Mouse (Mus musculus) stomach, postnatal 0 days (tissue): ENCODE measurements around the gene Adam15. TPM values are rescaled to one million over a fixed set of nuclear protein-coding genes. Genes with fewer than 3 reads are reported as not detected.

Experiments
- ATAC-seq: fragments of 200-750 bp; cut with Nextera tagmentation; 2 replicates; pipeline ENCODE4 v1.8.0; 2017; ENCODE audit not compliant: low FRiP score, low TSS enrichment
- DNase-seq: peaks from one replicate; pipeline ENCODE4 v3.0.0-alpha.2; 2016; ENCODE audit warnings: low spot score
- H3K27ac ChIP-seq: fragments of 300-500 bp; sonication (generic); replicated peaks from 2 replicates; pipeline ENCODE4 v1.5.1; 2014; ENCODE audit warnings: mild to moderate bottlenecking, control low read depth
- H3K27me3 ChIP-seq: fragments of 300-500 bp; sonication (generic); 2 replicates; pipeline ENCODE4 v1.6.1; 2014; ENCODE audit warnings: low read length; ENCODE audit not compliant: control insufficient read depth, insufficient read depth
- H3K36me3 ChIP-seq: fragments of 300-500 bp; sonication (generic); 2 replicates; pipeline ENCODE4 v1.6.1; 2014; ENCODE audit warnings: low read length, mixed read lengths; ENCODE audit not compliant: control insufficient read depth, insufficient read depth
- H3K4me1 ChIP-seq: fragments of 300-500 bp; sonication (generic); replicated peaks from 2 replicates; pipeline ENCODE4 v1.6.1; 2014; ENCODE audit warnings: antibody characterized with exemption; ENCODE audit not compliant: control insufficient read depth, insufficient read depth
- H3K4me2 ChIP-seq: fragments of 300-500 bp; sonication (generic); replicated peaks from 2 replicates; pipeline ENCODE4 v1.6.1; 2014; ENCODE audit warnings: low read depth, mild to moderate bottlenecking, control low read depth, moderate library complexity
- H3K4me3 ChIP-seq: fragments of 300-500 bp; sonication (generic); 2 replicates; pipeline ENCODE4 v1.5.1; 2014; ENCODE audit warnings: low read depth, low read length, control low read depth
- H3K9ac ChIP-seq: fragments of 300-500 bp; sonication (generic); 2 replicates; pipeline ENCODE4 v1.6.1; 2014; ENCODE audit warnings: mild to moderate bottlenecking, low read length, control low read depth, mixed read lengths
- H3K9me3 ChIP-seq: fragments of 300-500 bp; sonication (generic); 2 replicates; pipeline ENCODE4 v1.6.1; 2016; ENCODE audit warnings: low read length; ENCODE audit not compliant: control insufficient read depth
- CTCF ChIP-seq: IDR thresholded peaks from 2 replicates; pipeline ENCODE4 v1.5.1; 2016; ENCODE audit warnings: antibody characterized with exemption, low read depth, mild to moderate bottlenecking, moderate library complexity
- EP300 ChIP-seq: optimal IDR thresholded peaks from 2 replicates; pipeline ENCODE3; 2016; ENCODE audit warnings: antibody characterized with exemption
- WGBS: fragments of 180-500 bp; shearing (Covaris S2); extraction: QIAGEN DNeasy Blood & Tissue Kit; methylation state at CpG from one replicate; pipeline ENCODE4 v1.1.7; 2014; 5-methylcytosine and 5-hydroxymethylcytosine counted together
- polyA plus RNA-seq: library from polyadenylated mRNA; unstranded; fragments of >200 nt; fragmentation: Nextera tagmentation; extraction: Ambion mirVana; gene quantifications from 2 replicates; pipeline ENCODE4 v1.2.1, GENCODE M21; 2015

Gene Adam15
- polyA plus RNA-seq, 1 experiment from 2014 or later, result 43.0 TPM

DNA sequence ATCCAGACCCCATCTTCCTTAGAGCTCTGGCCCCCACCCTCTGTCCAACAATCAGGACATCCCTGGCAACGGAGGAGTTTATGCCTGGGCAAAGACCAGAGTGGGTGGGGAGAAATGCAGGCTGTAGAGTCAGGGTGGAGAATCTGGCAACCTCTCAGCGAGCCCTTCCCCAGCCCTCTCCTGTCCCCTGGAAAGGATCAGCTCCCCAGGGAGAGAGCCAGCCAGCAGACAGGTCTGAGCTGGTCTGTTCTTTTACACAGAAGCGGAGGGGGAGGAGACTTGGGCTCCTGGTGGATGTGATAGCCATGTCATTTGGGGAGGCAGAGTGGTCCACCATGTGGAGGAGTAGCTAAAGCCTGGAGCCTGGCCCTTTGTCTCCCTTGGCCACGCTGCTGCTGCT, 21.2 kb downstream of the Adam15 start:
- DNase-seq (no peak), ATAC-seq (0 out of 2 replicates have a peak, but pooled peaks have one; percentile 17)
- H3K27me3 ChIP-seq, result no peaks in the 10 kb centered on the region
- no peak overlapping the region for H3K4me3 ChIP-seq
- no peak overlapping the region for H3K27ac ChIP-seq
- no peak overlapping the region for H3K9ac ChIP-seq
- no peaks in the 10 kb centered on the region for H3K9me3 ChIP-seq
- no peaks in the 10 kb centered on the region for H3K4me1 ChIP-seq
- 10% methylated on average over 4 of the region's 4 CpGs for WGBS
- H3K4me2 ChIP-seq, result no peak overlapping the region
- H3K36me3 ChIP-seq, result no peaks in the 10 kb centered on the region
- TF ChIP-seq EP300 (no peak), CTCF (no peak)

- DNase-seq, result no peak
- H3K9ac ChIP-seq, result no peak overlapping the region
- H3K9me3 ChIP-seq, result no peaks in the 10 kb centered on the region
- H3K27ac ChIP-seq, result no peak overlapping the region
- no peak overlapping the region for H3K4me2 ChIP-seq
- no peak for ATAC-seq
- H3K27me3 ChIP-seq, result no peaks in the 10 kb centered on the region
- H3K4me3 ChIP-seq, result no peak overlapping the region
- WGBS, result 34% methylated on average over 9 of the region's 9 CpGs
- no peak for TF ChIP-seq CTCF
- no peak for TF ChIP-seq EP300
- H3K36me3 ChIP-seq, result no peaks in the 10 kb centered on the region
- H3K4me1 ChIP-seq, result no peaks in the 10 kb centered on the region
Observed at GRCm38 (mm10) chr3:89327371-89327870, 22.4 kb downstream of the Adam15 start.

- Histone ChIP-seq H3K4me2 (no peak overlapping the region), H3K9me3 (no peaks in the 10 kb centered on the region), H3K4me1 (peaks cover 5% of the 10 kb centered on the region), H3K36me3 (no peaks in the 10 kb centered on the region), H3K27me3 (no peaks in the 10 kb centered on the region), H3K9ac (no peak overlapping the region), H3K27ac (no peak overlapping the region), H3K4me3 (no peak overlapping the region)
- DNase-seq (no peak), ATAC-seq (no peak)
- 91% methylated on average over 8 of the region's 8 CpGs for WGBS
- TF ChIP-seq EP300 (no peak), CTCF (no peak)
Observed at GRCm38 (mm10) chr3:89325882-89326281, 23.9 kb downstream of the Adam15 start.

DNA sequence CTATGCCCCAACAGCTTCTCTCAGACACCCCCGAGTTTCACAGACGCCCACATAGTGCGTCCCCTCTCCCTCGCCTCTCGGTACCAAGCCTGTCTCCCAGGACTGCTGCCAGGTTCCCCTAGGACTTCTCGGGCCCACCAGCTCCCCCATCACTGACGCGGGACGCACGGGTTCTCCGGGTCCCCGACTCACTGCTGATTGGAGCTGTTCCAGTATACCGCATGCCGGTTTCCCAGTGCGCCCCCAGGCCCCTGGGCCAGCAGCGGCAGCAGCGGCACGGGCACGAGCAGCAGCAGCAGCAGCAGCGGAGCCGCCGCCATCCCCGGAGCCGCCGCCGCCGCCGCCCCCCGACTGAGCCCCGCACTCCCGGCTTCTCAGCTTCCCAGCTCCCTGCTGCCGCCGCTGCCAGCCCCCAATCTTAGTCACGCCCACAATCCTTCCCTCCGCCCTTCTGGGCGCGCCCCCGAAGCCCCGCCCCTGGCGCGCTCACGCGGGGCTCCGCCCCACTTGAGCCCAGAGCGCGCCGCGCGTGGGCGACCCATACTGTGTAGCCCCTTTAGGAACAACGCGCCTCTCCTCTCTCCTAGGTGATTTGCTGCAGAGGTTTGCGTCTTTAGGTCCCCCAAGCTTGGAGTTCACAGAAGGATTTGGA, 27.2 kb downstream of the Adam15 start, which contains the start of gene Efna3:
TSS of gene Efna3 (minus strand) at position 452 of the 652 bp plus-strand sequence.
- Histone ChIP-seq H3K9ac (peak within 1 kb of the TSS; percentile 69), H3K27ac (no peak within 1 kb of the TSS), H3K27me3 (no peaks in the 10 kb centered on the region), H3K4me3 (peak within 1 kb of the TSS; percentile 56), H3K9me3 (no peaks in the 10 kb centered on the region), H3K4me2 (peak within 1 kb of the TSS; percentile 99), H3K36me3 (no peaks in the 10 kb centered on the region), H3K4me1 (peaks cover 13% of the 10 kb centered on the region)
- under 1% methylated on average over 47 of the region's 53 CpGs for WGBS
- DNase-seq (peak; percentile 78), ATAC-seq (peak; percentile 45; the same call in 1 of the 2 replicates)
- TF ChIP-seq EP300 (no peak), CTCF (no peak)

GRCm38 (mm10) chr3:89322131-89322500, 27.7 kb downstream of the Adam15 start:
- no peak for ATAC-seq
- peak overlapping the region; percentile 56 for H3K4me3 ChIP-seq
- H3K9me3 ChIP-seq, result no peaks in the 10 kb centered on the region
- H3K9ac ChIP-seq, result no peak overlapping the region; the same call in 1 of the 2 replicates
- H3K27me3 ChIP-seq, result no peaks in the 10 kb centered on the region
- no peak for DNase-seq
- H3K36me3 ChIP-seq, result no peaks in the 10 kb centered on the region
- peak overlapping the region; percentile 99 for H3K4me2 ChIP-seq
- 2% methylated on average over 14 of the region's 14 CpGs for WGBS
- no peak overlapping the region for H3K27ac ChIP-seq
- no peak for TF ChIP-seq CTCF
- no peak for TF ChIP-seq EP300
- peaks cover 13% of the 10 kb centered on the region for H3K4me1 ChIP-seq
